Mouse (Mus musculus) gastrocnemius, adult 8-10 months (tissue): Measurements from ENCODE around the gene Gcg. TPM values are rescaled to one million over a fixed set of nuclear protein-coding genes. Genes with fewer than 3 reads are reported as not detected.

Experiments
- DNase-seq, 2 experiments: peaks; one replicate each; pipeline ENCODE4 v3.0.0; 2022; ENCODE audit warnings: low spot score in 2 of 2
- total RNA-seq, 4 experiments: library from RNA; stranded (reverse); gene quantifications; 2 replicates each; pipeline ENCODE4 v1.2.4; 2022

Gene Gcg
- total RNA-seq, 4 experiments from 2014 or later, result not detected

DNA sequence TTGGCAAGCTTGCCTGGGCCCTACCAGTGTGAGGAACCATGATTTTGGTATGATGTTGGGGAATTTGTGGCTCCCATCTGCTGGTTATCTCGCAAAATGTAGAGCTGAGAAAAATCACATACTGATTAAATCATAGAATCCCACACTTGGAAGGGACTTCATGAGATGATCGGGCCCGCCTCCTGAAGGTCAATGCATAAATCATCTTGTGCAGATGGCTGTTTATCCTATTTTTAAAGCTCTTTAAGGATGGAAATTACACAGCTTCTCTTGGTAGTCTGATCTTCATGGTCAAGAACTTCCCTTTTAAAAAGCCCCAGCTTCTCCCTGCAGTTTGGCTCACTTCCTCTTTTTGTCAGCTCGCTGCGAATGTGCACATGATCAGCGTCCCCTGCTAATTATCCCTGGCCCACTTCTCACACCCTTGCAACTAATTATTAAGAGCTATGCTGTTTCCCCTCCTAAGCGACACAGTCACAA, 23.2 kb downstream of the Gcg start:
- DNase-seq, result no peak

DNA sequence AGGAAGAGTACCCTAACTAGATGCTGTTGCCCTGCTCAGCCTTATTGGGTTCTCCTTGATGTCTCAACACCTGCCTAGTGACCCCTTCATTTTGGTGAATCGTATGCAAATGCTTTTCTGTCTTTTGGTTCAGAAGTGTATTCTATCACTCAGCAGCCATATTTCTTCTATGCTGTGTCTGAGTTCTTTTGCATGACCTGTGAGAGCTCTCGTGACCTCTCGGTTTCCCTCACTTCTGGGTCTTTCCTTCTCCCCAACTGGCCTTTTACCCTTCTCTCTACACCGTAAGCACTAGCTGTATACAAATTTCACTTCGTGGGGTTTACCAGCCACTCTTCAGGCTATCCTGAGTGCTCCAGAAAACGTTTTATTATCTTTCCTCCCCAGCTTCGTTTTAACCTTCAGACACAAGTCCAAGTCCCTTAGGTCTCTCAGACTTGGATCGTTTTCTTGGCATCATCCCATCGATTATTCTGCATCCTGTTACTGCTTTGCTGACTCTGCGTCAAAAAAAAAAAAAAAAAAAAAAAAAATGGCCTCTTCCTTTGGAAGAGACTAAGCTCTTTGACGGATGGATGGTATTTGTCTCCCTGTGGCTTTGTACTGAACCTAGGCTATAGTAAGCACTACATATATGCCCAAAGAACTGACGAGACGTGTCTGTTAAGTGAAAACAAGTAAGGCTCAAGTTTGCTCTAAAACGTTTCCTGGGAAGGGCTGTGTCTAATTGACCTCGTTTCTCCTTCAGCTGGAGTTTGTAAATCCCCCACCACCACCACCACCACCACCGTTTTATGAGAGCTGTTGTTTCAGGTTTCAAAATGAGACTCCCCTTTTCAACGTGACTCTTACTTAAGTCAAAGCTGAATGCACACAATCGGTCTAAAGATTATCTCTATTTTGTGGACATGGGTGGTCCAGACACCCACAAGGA, 23.9 kb downstream of the Gcg start:
- no peak for DNase-seq

DNA sequence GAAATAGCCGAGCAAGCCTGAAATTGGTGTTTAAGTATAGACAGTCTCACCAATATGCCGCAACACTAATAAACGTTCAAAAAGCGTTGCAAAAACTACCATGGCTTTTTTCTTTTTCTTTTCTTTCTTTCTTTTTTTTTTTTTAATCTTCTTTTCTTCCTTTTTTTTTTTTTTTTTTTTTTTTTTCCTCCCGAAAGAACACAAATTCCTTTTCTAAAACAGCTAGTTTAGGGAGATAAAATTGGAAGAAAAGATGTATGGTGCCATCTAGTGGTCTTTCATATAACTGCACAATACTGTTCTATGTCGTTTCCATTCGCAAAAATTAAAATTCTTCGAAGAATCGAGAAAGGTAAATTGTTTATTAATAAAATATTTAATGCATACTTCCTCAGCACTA, 25.4 kb downstream of the Gcg start:
- no peak for DNase-seq

DNA sequence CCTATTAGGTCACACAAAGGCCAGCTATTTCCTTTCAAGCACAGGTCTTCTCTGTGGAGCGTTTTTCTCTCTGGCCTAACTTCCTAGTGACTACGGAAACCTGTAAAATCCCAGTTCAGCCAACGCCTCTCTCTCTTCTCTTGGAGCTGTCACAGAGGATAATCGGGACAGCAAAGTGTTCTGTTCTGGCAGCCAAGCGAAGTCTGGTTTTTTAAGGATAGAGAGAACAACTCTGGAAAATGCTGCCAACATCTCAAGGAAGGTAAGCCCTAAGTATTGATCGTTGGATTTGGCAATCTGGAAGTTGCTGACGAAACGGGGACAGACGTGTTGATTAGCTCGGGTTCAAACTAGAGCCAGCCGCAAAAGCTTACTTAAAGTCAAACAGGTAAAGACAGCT, 28.5 kb downstream of the Gcg start:
- DNase-seq, result no peak

DNA sequence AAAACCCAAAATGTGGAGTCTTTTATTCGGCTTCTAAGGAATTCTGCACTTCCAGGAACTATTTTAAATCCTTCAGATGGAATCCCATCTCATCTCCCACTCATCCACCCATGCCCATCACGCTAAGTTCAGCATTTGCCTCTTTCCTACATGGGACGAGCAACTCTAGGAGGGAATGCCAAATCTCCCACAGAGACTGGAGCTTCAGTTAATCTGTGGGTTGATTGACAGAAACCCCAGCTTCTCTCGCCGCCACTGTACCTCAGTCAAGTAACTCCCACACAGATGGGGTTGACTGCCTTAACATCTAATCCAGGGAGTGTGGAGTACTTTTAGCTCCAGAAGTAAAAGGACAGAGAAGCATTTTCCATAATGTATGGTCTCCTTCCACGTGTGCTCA, 29.4 kb downstream of the Gcg start:
- DNase-seq, result no peak

DNA sequence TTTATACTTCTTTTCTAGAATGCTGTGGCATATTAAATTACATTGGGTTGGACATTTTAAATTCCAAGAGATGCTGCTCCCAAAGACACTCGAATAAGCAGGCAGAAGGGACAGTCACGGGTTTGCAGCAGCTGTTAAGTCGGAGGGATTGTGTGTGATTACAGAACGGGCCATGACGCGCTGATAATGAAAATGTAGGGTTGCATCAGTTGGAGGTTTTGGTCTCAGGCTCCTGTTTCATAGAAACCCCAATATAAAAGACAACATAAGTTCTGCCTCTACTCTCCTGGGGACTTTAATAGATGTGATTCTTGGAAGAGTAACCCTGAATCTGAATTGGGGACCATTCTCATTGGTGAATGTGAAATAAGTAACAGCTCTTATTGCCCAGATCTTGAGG, 33.1 kb downstream of the Gcg start:
- DNase-seq, result no peak

DNA sequence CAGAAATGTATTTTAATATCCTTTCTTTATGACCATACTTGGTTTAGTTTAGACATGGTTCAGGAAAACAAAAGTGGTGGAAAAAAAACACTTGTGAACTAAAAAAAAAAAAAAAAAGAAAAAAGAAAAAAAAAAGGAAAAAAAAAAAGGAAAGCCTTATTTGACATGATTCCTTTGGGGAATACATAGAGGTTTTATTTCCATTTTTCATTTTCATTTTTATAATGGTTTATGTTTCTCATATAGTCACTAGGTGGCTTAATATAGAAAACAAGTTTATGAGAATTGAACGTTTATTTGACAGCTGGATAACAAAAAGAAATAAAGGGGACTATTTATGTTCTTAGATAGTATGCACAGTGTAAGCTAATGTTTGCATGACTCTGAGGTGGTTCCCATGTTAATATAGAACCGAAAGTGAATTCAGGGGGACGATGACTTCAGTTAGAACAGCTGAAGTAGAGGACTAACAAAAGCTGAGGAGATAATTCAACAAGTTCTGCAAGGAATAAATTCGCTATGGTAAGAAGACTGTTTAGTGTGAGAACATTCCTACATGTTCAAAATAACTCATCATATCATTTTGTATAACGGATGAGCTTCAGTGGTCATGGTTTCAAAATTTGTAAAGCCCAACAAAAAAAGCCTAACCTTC, 33.6 kb downstream of the Gcg start:
- DNase-seq, result no peak

DNA sequence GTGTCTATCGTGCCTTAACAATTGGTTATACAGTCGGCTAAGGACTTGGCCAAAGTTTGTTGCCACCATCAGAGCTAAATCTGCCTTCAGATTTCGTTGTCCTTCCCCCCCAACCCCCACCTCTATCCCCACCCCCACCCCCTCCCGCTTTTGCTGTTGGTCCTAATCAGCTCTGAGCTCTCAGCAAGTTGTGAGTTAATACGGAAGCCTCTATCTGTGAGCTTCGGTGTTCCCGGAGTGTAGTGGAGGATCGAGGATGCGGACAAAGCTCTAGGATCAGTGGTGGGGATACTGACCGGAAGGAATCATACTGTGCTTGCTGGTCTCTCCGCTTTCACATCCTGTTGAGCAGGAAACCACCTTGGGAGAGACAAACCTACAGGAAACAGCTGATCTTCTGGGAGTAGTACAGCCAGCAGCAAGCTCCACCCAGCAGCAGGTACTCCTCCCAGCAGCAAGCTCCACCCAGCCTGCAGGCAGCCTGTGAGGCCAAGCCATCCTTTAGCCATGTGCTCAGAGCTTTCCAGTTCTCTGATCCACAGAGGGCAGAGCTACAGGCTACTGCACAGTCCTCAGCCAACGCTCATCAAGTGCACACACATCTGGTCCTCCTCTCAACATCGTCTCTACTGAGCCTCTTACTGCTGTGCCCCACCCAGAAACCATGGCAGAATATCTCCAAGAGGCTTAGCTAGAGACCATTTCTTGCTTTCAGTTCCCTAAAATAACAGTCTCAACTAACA, 42.5 kb downstream of the Gcg start:
- DNase-seq, result peak; percentile 17 to 28

DNA sequence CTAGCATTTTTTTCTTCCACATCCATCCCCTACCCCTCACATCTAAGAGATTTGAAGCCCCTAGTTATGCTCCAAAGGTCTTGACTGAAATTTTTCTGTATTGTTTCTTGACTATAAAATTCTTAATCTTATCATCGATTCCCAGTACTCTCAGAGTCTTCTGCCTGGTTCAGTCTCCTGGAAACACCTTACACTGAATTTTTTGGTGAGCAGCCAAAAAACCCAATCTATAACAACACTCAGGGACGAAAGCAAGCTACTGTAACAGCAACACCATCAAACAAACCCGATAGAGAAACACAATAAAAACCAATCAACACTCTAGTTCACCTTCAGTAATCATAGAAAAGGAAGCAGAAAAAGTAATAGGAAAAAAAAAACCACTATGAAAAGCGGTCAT, 43.4 kb downstream of the Gcg start:
- DNase-seq, result no peak

DNA sequence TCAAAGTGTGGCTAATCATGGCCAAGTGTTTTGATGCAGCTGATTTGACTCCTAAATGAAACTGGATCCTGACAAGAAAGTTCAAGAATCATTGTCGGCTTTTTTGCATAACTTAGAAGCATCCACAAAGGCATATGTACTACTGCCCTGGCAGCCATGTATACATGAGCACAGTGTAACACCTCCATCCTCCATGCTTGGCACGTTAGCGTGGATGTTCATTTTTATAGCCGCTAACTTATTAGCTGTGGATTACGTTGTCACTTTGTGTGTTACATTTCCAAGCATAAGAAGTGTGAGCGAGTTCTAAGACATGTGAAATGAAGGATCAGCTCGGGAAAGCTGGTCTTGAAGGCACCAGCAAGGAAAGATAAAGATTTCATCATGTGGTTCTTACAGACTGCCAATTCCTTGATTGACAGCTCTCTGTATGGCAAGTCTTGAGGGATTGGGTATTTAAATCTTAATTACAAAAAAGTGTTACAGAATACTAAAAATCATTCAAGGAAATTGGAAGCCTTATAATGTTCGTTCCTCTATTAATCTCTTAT, 52.1 kb downstream of the Gcg start:
- no peak for DNase-seq

DNA sequence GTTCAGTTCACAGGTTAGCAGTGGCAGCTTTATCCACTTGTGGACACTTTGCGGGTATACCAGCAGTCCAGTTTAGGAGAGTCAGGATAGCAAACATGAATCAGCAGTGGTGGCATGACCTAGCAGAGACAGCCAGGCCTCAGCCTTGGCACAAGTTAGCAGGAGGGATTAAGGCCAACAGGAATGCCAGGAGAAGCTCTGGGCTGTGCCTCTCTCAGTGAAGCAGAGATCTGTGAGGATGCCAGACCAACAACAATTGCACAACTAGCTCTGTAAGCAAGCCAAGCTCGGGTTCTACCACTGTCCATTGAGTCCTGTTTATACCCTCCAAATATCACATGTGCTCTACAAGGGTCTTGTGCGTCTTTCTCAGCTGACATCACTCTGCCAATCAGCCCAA, 57.5 kb downstream of the Gcg start:
- peak in 1 of 2 experiments; percentile 12 for DNase-seq

Other genes starting within 250 kb of the Gcg start
- 1 to 10 TPM; 2.0 to 3.4 (median 2.2) TPM for gene Dpp4, start 71.4 kb downstream of the Gcg start, total RNA-seq
- 1 to 10 TPM; 2.4 to 4.9 (median 4.1) TPM for gene Fap, start 90.4 kb upstream of the Gcg start, total RNA-seq
- gene Ifih1, start 162.6 kb upstream of the Gcg start, total RNA-seq, result 1 to 10 TPM; 2.5 to 3.5 (median 2.9) TPM
- gene Gca, start 180.6 kb upstream of the Gcg start, total RNA-seq, result 1 to 10 TPM; 4.2 to 5.8 (median 5.1) TPM